Mouse (Mus musculus) liver, embryonic 11.5 days (tissue): Measurements from ENCODE around the gene Copa. TPM values are rescaled to one million over a fixed set of nuclear protein-coding genes. Genes with fewer than 3 reads are reported as not detected.

ENCODE experiments used
- ATAC-seq: fragments of 200-750 bp; cut with Nextera tagmentation; replicated peaks from 2 replicates; pipeline ENCODE4 v1.8.0; 2017; ENCODE audit warnings: moderate number of reproducible peaks, mild to moderate bottlenecking, moderate TSS enrichment, moderate library complexity; ENCODE audit not compliant: low FRiP score
- DNase-seq: peaks from one replicate; pipeline ENCODE4 v3.0.0-alpha.2; 2017; ENCODE audit warnings: low spot score
- H3K27ac ChIP-seq: fragments of 300-500 bp; sonication (generic); 2 replicates; pipeline ENCODE4 v1.5.1; 2014; ENCODE audit warnings: mild to moderate bottlenecking, low read depth, low read length, control low read depth
- H3K27me3 ChIP-seq: fragments of 300-500 bp; sonication (generic); replicated peaks from 2 replicates; pipeline ENCODE4 v1.6.1; 2014; ENCODE audit warnings: low read length, mixed read lengths; ENCODE audit not compliant: control insufficient read depth, insufficient read depth
- H3K36me3 ChIP-seq: fragments of 300-500 bp; sonication (generic); 2 replicates; pipeline ENCODE4 v1.6.1; 2014; ENCODE audit warnings: mild to moderate bottlenecking, low read length, moderate library complexity, mixed read lengths; ENCODE audit not compliant: control insufficient read depth, insufficient read depth
- H3K4me1 ChIP-seq: fragments of 300-500 bp; sonication (generic); replicated peaks from 2 replicates; pipeline ENCODE4 v1.6.1; 2014; ENCODE audit warnings: low read length, mixed read lengths; ENCODE audit not compliant: control insufficient read depth, insufficient read depth
- H3K4me2 ChIP-seq: fragments of 300-500 bp; sonication (generic); 2 replicates; pipeline ENCODE4 v1.6.1; 2014; ENCODE audit warnings: mild to moderate bottlenecking, control low read depth, moderate library complexity
- H3K4me3 ChIP-seq: fragments of 300-500 bp; sonication (generic); 2 replicates; pipeline ENCODE4 v1.5.1; 2014; ENCODE audit warnings: low read depth, low read length, control low read depth
- H3K9ac ChIP-seq: fragments of 300-500 bp; sonication (generic); 2 replicates; pipeline ENCODE4 v1.6.1; 2014; ENCODE audit warnings: low read depth, low read length, control low read depth
- H3K9me3 ChIP-seq: fragments of 300-500 bp; sonication (generic); 2 replicates; pipeline ENCODE4 v1.6.1; 2016; ENCODE audit warnings: low read length, inconsistent platforms, mixed read lengths; ENCODE audit not compliant: control insufficient read depth
- WGBS: fragments of 180-500 bp; shearing (Covaris S2); extraction: QIAGEN DNeasy Blood & Tissue Kit; methylation state at CpG from one replicate; pipeline ENCODE4 v1.1.7; 2014; 5-methylcytosine and 5-hydroxymethylcytosine counted together
- polyA plus RNA-seq: library from polyadenylated mRNA; unstranded; fragments of >200 nt; fragmentation: Nextera tagmentation; extraction: Ambion mirVana; gene quantifications from 2 replicates; pipeline ENCODE4 v1.2.1, GENCODE M21; 2014

Gene Copa
- polyA plus RNA-seq, 1 experiment from 2014 or later, result 137 TPM

- H3K4me2 ChIP-seq, result no peak overlapping the region
- H3K4me1 ChIP-seq, result no peaks in the 10 kb centered on the region
- peaks cover 64% of the 10 kb centered on the region for H3K36me3 ChIP-seq
- whole genome bisulfite sequencing, result 69% methylated on average over 6 of the region's 6 CpGs
- no peaks in the 10 kb centered on the region for H3K27me3 ChIP-seq
- DNase-seq (no peak), ATAC-seq (no peak)
- H3K9me3 ChIP-seq, result no peaks in the 10 kb centered on the region
- H3K9ac ChIP-seq, result no peak overlapping the region
- no peak overlapping the region for H3K4me3 ChIP-seq
- no peak overlapping the region for H3K27ac ChIP-seq
Observed at GRCm38 (mm10) chr1:172070227-172070626, 12.1 kb upstream of the Copa start.

- 81% methylated on average over 4 of the region's 4 CpGs for WGBS
- H3K27me3 ChIP-seq, result no peaks in the 10 kb centered on the region
- no peak overlapping the region for H3K4me3 ChIP-seq
Observed at GRCm38 (mm10) chr1:172071556-172071955, 10.8 kb upstream of the Copa start.

GRCm38 (mm10) chr1:172072604-172073003, 9.7 kb upstream of the Copa start:
- Histone ChIP-seq H3K36me3 (peaks cover 57% of the 10 kb centered on the region), H3K4me3 (no peak overlapping the region), H3K4me2 (no peak overlapping the region), H3K9ac (no peak overlapping the region), H3K27me3 (no peaks in the 10 kb centered on the region), H3K27ac (no peak overlapping the region), H3K9me3 (no peaks in the 10 kb centered on the region), H3K4me1 (no peaks in the 10 kb centered on the region)
- 90% methylated on average over 7 of the region's 7 CpGs for WGBS
- DNase-seq, result no peak
- ATAC-seq, result no peak

More at GRCm38 (mm10) chr1:172071556-172071955, 10.8 kb upstream of the Copa start:
- no peak overlapping the region for H3K4me2 ChIP-seq
- peaks cover 64% of the 10 kb centered on the region for H3K36me3 ChIP-seq
- no peak overlapping the region for H3K9ac ChIP-seq
- no peaks in the 10 kb centered on the region for H3K9me3 ChIP-seq
- H3K27ac ChIP-seq, result no peak overlapping the region
- no peak for ATAC-seq
- DNase-seq, result no peak
- H3K4me1 ChIP-seq, result no peaks in the 10 kb centered on the region

GRCm38 (mm10) chr1:172077981-172078380, 4.3 kb upstream of the Copa start:
- Histone ChIP-seq H3K27ac (peak overlapping the region; percentile 9; the same call in 1 of the 2 replicates), H3K4me1 (peaks cover 4% of the 10 kb centered on the region; the same call in 1 of the 2 replicates), H3K4me2 (no peak overlapping the region), H3K4me3 (no peak overlapping the region), H3K9me3 (no peaks in the 10 kb centered on the region), H3K36me3 (peaks cover 34% of the 10 kb centered on the region; the same call in 1 of the 2 replicates), H3K9ac (no peak overlapping the region), H3K27me3 (no peaks in the 10 kb centered on the region)
- DNase-seq, result peak; percentile 21
- ATAC-seq, result no peak
- 49% methylated on average over 5 of the region's 5 CpGs for WGBS

- Histone ChIP-seq H3K36me3 (peaks cover 12% of the 10 kb centered on the region; the same call in 1 of the 2 replicates), H3K27me3 (no peaks in the 10 kb centered on the region), H3K4me3 (peak overlapping the region; percentile 86), H3K27ac (0 out of 2 replicates have a peak overlapping the region, but pooled peaks have one; percentile 20), H3K9ac (peak overlapping the region; percentile 90), H3K9me3 (no peaks in the 10 kb centered on the region), H3K4me2 (peak overlapping the region; percentile 83), H3K4me1 (peaks cover 14% of the 10 kb centered on the region)
- ATAC-seq (peak; percentile 67), DNase-seq (no peak)
- WGBS, result 1% methylated on average over 24 of the region's 24 CpGs
Observed at GRCm38 (mm10) chr1:172082899-172083445, 643 bp downstream of the Copa start.

- no peak overlapping the region for H3K4me2 ChIP-seq
- no peak for ATAC-seq
- H3K9ac ChIP-seq, result no peak overlapping the region
- no peaks in the 10 kb centered on the region for H3K4me1 ChIP-seq
- WGBS, result 75% methylated on average over 3 of the region's 3 CpGs
- no peak overlapping the region for H3K27ac ChIP-seq
- no peaks in the 10 kb centered on the region for H3K9me3 ChIP-seq
- no peak overlapping the region for H3K4me3 ChIP-seq
- H3K27me3 ChIP-seq, result no peaks in the 10 kb centered on the region
- peaks cover 26% of the 10 kb centered on the region for H3K36me3 ChIP-seq
- DNase-seq, result no peak
Observed at GRCm38 (mm10) chr1:172093522-172093921, 11.2 kb downstream of the Copa start.

- no peak overlapping the region for H3K4me3 ChIP-seq
- no peaks in the 10 kb centered on the region for H3K4me1 ChIP-seq
- H3K27ac ChIP-seq, result no peak overlapping the region
- no peaks in the 10 kb centered on the region for H3K9me3 ChIP-seq
- no peaks in the 10 kb centered on the region for H3K27me3 ChIP-seq
- DNase-seq (no peak), ATAC-seq (no peak)
- H3K4me2 ChIP-seq, result no peak overlapping the region
- H3K9ac ChIP-seq, result no peak overlapping the region
- H3K36me3 ChIP-seq, result peaks cover 26% of the 10 kb centered on the region
Observed at GRCm38 (mm10) chr1:172094295-172094694, 12.0 kb downstream of the Copa start.

- 54% methylated on average over 6 of the region's 6 CpGs for WGBS
- Histone ChIP-seq H3K4me2 (no peak overlapping the region), H3K4me1 (no peaks in the 10 kb centered on the region), H3K9me3 (no peaks in the 10 kb centered on the region), H3K4me3 (no peak overlapping the region), H3K27me3 (no peaks in the 10 kb centered on the region), H3K9ac (no peak overlapping the region), H3K27ac (no peak overlapping the region), H3K36me3 (peaks cover 25% of the 10 kb centered on the region)
- ATAC-seq (no peak), DNase-seq (no peak)
Observed at GRCm38 (mm10) chr1:172095202-172095601, 12.9 kb downstream of the Copa start.

GRCm38 (mm10) chr1:172099325-172100033, 17.1 kb downstream of the Copa start:
- Histone ChIP-seq H3K9ac (no peak overlapping the region), H3K4me3 (no peak overlapping the region), H3K36me3 (peaks cover 31% of the 10 kb centered on the region), H3K27ac (no peak overlapping the region), H3K9me3 (no peaks in the 10 kb centered on the region), H3K27me3 (no peaks in the 10 kb centered on the region), H3K4me2 (no peak overlapping the region), H3K4me1 (no peaks in the 10 kb centered on the region)
- WGBS, result 88% methylated on average over 6 of the region's 6 CpGs
- ATAC-seq (no peak), DNase-seq (no peak)
